Mouse (Mus musculus): ENCODE measurements around the gene Phlda3. TPM values are rescaled to one million over a fixed set of nuclear protein-coding genes. Genes with fewer than 3 reads are reported as not detected.

Gene Phlda3
- polyA plus RNA-seq, 1 experiment from 2014 or later = 70.5 TPM

DNA sequence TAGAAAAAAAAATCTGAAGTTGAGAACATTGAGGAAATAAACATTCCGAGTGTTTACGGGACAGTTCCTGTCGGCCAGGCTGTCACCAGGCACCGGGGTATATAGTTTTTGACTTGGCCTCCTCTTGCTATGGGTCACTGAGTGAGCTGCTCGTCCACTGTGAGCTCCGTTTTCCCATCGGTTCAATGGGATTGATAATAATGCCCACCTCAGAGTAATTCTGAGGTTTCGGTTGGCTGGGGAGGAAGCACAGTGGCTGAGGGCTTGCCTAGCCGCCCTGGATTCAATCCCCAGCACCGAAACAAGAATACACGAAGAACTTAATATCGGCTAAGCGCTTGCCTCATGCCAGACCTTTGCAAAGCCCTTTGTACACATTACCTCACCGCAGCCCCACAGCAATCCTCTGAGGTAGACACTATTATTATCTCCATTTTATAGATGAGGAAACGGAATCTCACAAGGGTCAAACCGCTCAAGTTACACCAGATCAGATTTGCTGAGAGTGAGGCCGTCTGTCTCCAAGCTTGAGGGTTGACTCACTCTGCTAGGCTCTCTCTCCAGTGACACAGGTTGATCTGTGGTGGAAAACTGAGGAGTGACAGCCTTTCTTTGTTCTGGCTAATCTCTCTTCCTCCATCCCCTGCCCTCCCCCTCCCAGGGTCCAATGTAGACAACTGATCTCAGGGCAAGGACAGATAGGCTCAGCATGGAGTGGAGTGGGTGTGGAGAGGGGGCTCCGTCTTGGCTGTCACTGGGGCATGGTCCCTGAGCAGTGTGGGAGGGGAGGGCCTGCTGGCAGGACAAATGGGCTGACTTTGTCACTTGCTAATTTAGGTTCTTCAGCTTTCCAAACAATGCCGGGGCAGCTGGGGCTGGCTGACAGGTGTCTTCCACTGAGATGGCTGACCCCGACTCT lies 28.6 kb downstream of the Phlda3 start:
- peaks cover 69% of the 10 kb centered on the region for H3K4me1 ChIP-seq (replicated peaks)
- peak overlapping the region; percentile 56 for H3K9ac ChIP-seq
- ATAC-seq (replicated peaks; ENCODE audit: insufficient number of reproducible peaks, insufficient read depth, low FRiP score, low read depth) = peak; percentile 76
- H3K36me3 ChIP-seq = no peaks in the 10 kb centered on the region
- H3K4me2 ChIP-seq = peak overlapping the region; percentile 66
- H3K27me3 ChIP-seq = no peaks in the 10 kb centered on the region
- no peaks in the 10 kb centered on the region for H3K9me3 ChIP-seq (replicated peaks)
- peak overlapping the region; percentile 90 for H3K27ac ChIP-seq
- 12% methylated on average over 20 of the region's 20 CpGs for WGBS
- peak overlapping the region; percentile 36 for H3K4me3 ChIP-seq

DNA sequence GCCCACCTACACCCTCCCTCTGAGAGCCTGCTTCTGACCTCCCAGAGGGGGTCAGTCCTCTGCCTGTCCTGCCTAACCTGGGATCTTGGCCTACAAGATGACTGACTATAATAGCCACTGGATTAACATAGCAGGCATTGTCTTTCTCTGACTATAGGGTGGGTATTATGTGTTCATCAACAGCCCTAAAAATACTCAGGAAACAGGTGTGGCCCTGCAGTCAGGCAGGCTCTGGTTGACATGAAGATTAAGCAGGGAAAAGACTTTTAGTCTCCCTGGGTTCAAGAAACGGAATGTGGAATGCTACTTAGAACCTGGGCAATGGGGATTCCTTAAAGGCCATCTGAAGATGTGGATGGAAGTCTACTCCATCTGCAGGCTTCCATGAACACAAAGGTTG lies 32.6 kb downstream of the Phlda3 start:
- no peak overlapping the region; the same call in 1 of the 2 replicates for H3K4me3 ChIP-seq
- peaks cover 86% of the 10 kb centered on the region for H3K4me1 ChIP-seq (replicated peaks)
- no peak for ATAC-seq (replicated peaks; ENCODE audit: insufficient number of reproducible peaks, insufficient read depth, low FRiP score, low read depth)
- H3K27ac ChIP-seq = peak overlapping the region; percentile 99
- H3K36me3 ChIP-seq = no peaks in the 10 kb centered on the region
- WGBS = 71% methylated on average over 1 of the region's 1 CpGs
- H3K27me3 ChIP-seq = no peaks in the 10 kb centered on the region
- 0 out of 2 replicates have a peak overlapping the region, but pooled peaks have one; percentile 22 for H3K9ac ChIP-seq
- no peaks in the 10 kb centered on the region for H3K9me3 ChIP-seq (replicated peaks)
- peak overlapping the region; percentile 72 for H3K4me2 ChIP-seq

DNA sequence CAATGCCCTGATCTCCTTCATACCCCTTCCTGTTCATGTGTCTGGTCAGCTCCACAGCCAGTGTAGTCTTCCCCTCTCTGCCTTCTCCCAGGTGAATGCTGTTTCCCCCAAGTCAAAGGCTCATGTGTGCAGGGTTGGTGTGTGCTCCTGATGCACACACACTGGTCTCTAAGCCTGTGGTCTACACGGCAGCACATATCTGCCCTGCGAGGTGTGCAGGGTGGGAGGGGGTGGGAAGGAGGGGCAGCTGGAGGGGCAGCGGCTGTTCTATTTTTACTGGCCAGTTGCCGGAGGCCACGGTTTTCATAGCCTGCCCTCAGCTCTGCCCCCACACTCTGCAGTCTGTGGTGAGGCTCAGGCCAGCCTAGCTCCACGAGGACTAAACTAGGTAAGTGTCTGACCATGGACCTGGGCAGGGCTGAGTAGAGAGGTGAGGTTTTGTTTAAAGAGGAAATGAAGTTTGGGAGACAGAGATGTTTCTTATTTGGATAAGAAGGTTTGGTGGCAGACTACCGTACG lies 33.2 kb downstream of the Phlda3 start:
- Histone ChIP-seq H3K36me3 (no peaks in the 10 kb centered on the region), H3K4me3 (peak overlapping the region; percentile 61), H3K4me1 (replicated peaks) (peaks cover 86% of the 10 kb centered on the region), H3K4me2 (peak overlapping the region; percentile 72), H3K27me3 (no peaks in the 10 kb centered on the region), H3K9me3 (replicated peaks) (no peaks in the 10 kb centered on the region), H3K9ac (peak overlapping the region; percentile 80), H3K27ac (peak overlapping the region; percentile 99)
- 18% methylated on average over 8 of the region's 8 CpGs for WGBS
- peak; percentile 29 for ATAC-seq (replicated peaks; ENCODE audit: insufficient number of reproducible peaks, insufficient read depth, low FRiP score, low read depth)

DNA sequence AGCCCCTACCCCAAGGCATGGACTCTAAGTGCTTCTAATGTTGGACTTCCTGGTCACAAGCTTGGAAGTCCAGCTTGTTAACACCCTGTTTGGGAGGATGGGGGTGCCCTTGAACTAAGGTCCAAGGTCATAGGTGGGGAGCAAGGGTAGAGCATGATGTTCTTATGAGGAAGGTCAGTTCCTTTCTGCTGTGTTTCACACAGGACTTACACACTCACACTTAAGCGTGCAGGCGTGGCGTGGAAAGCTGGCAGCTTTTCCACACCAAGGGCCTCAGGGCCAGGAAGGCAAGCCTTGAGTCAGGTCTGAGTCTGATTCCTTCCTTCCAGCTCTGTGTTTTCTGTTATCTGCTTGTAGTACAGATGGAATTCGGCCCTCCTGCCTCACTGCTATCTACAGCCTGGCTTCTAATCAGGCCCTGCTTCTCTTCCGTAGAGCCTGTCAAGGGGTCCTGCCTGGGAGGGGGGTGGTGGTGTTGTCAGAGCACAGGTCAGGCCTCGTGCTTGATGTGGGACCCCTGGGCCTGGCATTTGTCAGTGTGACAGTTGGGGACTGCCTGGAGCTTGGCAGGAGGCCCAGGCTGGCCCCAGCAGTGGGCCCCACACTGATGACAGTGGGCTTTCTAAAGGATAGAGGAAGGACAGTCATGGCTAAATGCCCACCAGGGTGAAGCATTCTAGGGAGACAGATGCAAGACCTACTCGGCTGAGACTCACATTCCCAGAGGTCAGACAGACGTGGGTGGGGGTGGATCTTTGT lies 34.5 kb downstream of the Phlda3 start:
- Histone ChIP-seq H3K9ac (peak overlapping the region; percentile 80), H3K27me3 (no peaks in the 10 kb centered on the region), H3K4me1 (replicated peaks) (peaks cover 86% of the 10 kb centered on the region)

DNA sequence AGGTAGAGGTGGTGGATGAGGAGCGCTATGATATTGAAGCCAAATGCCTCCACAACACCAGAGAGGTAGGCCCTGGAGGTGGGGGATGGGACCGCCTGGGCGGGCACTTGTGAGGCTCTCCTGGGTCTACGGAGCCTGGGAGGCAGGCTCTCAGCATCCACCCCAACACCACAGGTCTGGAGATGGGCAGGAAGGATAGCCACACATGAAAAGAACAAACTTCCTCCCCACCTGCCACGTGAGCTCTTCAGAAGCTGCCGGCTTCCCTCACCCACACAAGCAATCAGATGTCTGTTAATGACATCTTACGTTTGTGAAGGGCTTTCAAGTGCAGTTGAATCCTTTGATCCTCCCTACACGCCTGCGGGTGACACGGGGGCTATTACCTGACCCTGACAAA lies 41.6 kb downstream of the Phlda3 start:
- Histone ChIP-seq H3K9ac (peak overlapping the region; percentile 32), H3K27me3 (no peaks in the 10 kb centered on the region), H3K27ac (peak overlapping the region; percentile 85), H3K4me1 (replicated peaks) (peaks cover 80% of the 10 kb centered on the region), H3K4me3 (no peak overlapping the region), H3K4me2 (peak overlapping the region; percentile 38), H3K9me3 (replicated peaks) (no peaks in the 10 kb centered on the region), H3K36me3 (peaks cover 45% of the 10 kb centered on the region)
- 35% methylated on average over 10 of the region's 10 CpGs for WGBS
- no peak for ATAC-seq (replicated peaks; ENCODE audit: insufficient number of reproducible peaks, insufficient read depth, low FRiP score, low read depth)

More for the DNA sequence above, 34.5 kb downstream of the Phlda3 start:
- peak overlapping the region; percentile 99 for H3K27ac ChIP-seq
- H3K4me3 ChIP-seq = peak overlapping the region; percentile 61
- 0 out of 2 replicates have a peak, but pooled peaks cover 5% of the 10 kb centered on the region for H3K36me3 ChIP-seq
- peak; percentile 94 for ATAC-seq (replicated peaks; ENCODE audit: insufficient number of reproducible peaks, insufficient read depth, low FRiP score, low read depth)
- WGBS = 7% methylated on average over 8 of the region's 8 CpGs
- H3K4me2 ChIP-seq = peak overlapping the region; percentile 72
- H3K9me3 ChIP-seq (replicated peaks) = no peaks in the 10 kb centered on the region

DNA sequence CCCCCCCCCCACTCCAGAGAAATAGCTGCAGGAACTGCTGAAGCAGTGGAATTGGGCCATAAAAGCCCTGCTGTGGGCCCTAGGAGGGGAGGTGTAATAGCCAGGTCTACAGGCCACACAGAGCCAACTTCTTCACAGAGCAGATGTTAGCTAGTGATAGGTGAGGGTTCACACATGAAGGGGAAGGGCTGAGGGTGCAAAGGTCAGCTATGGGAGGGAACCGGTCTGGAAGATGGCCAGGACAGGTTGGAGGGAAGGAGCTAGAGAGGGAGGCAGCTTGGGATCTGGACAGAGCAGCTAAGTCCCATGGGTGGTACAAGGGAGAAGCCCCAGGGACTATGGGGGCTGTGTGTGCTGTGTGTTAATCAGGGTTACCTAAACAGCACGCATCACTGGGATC lies 44.3 kb downstream of the Phlda3 start:
- peak overlapping the region; percentile 85 for H3K27ac ChIP-seq
- no peak for ATAC-seq (replicated peaks; ENCODE audit: insufficient number of reproducible peaks, insufficient read depth, low FRiP score, low read depth)
- H3K4me1 ChIP-seq (replicated peaks) = peaks cover 72% of the 10 kb centered on the region
- no peak overlapping the region for H3K4me2 ChIP-seq
- H3K36me3 ChIP-seq = peaks cover 41% of the 10 kb centered on the region
- H3K9me3 ChIP-seq (replicated peaks) = no peaks in the 10 kb centered on the region
- no peaks in the 10 kb centered on the region for H3K27me3 ChIP-seq
- WGBS = 55% methylated on average over 2 of the region's 2 CpGs
- no peak overlapping the region for H3K9ac ChIP-seq
- no peak overlapping the region for H3K4me3 ChIP-seq

DNA sequence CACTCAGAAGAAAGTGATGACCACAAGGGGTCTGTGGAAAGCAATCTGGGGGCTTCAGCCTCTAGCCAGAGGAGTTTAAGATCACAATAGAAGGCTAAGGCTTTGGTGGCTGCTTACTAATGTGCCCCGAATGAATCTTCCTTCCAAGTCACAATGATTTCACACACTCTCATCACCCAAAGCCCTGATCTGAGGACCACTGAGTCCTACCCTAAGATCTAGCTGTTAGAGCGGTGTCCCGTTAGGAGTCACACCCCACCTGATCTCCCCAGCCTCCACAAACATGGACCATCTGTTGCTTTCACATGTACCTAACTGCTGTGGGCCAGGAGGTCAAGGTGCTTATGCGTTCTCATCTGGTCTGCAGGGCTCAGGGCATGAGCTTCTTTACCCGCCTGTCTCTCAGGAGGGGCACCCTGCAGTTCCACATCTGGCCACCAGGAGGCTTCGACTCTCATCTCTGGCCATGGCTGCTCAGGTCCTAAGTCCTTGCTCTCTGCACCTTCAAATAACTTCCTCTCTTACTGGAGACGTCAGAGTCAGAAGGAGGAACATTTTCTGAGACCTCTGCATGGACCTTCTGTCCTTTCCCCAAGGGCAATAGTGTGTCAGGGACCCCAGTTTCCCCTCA lies 45.2 kb downstream of the Phlda3 start:
- peak; percentile 29; the same call in 1 of the 2 replicates for ATAC-seq (replicated peaks; ENCODE audit: insufficient number of reproducible peaks, insufficient read depth, low FRiP score, low read depth)
- H3K36me3 ChIP-seq = peaks cover 39% of the 10 kb centered on the region

DNA sequence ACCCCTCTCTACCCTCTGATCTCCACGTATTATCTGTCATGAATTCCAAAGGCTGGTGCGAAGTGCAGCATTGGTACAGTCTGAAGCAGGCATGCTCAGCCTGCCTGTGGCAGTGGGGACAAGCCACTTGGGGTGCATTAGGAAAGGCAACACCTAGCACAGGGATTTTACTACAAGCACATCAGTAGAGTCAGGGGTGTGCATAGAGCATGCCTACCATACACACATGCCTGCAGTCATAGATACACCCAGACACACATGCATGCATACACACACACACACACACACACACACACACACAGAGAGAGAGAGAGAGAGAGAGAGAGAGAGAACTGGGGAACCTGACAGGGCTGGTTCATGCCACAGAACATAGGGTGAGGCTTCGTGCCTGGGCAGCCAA lies 46.3 kb downstream of the Phlda3 start:
- 35% methylated on average over 3 of the region's 3 CpGs for WGBS
- H3K9ac ChIP-seq = no peak overlapping the region

More for the DNA sequence above, 45.2 kb downstream of the Phlda3 start:
- H3K4me1 ChIP-seq (replicated peaks) = peaks cover 64% of the 10 kb centered on the region
- no peak overlapping the region for H3K4me2 ChIP-seq
- no peak overlapping the region for H3K4me3 ChIP-seq
- H3K9me3 ChIP-seq (replicated peaks) = no peaks in the 10 kb centered on the region
- H3K27me3 ChIP-seq = no peaks in the 10 kb centered on the region
- H3K27ac ChIP-seq = peak overlapping the region; percentile 85
- 31% methylated on average over 7 of the region's 7 CpGs for WGBS
- H3K9ac ChIP-seq = no peak overlapping the region

DNA sequence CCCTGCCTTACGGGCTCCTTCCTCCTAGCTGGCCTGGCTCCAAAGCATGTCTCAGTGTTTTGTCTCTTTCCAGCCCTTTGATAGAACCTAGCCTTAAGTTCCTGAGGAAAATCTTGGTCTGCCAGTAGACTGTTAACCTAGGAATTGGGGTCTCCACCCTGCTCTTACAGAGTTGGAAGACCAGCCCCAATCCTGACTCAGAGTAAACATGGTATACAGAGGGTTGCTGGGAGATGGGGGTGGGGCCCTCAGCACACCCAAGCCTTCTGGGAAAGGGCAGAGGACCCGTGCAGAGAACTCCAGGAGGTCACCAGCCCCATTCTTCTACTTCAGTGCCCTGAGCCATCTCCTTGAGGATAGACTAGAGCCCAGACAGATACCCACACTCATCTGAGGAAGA lies 46.7 kb downstream of the Phlda3 start:
- WGBS = 13% methylated on average over 2 of the region's 2 CpGs
- Histone ChIP-seq H3K4me2 (peak overlapping the region; percentile 2; the same call in 1 of the 2 replicates), H3K27me3 (no peaks in the 10 kb centered on the region), H3K36me3 (peaks cover 31% of the 10 kb centered on the region), H3K9ac (no peak overlapping the region), H3K4me3 (no peak overlapping the region), H3K4me1 (replicated peaks) (peaks cover 53% of the 10 kb centered on the region), H3K27ac (peak overlapping the region; percentile 85), H3K9me3 (replicated peaks) (no peaks in the 10 kb centered on the region)
- ATAC-seq (replicated peaks; ENCODE audit: insufficient number of reproducible peaks, insufficient read depth, low FRiP score, low read depth) = 0 out of 2 replicates have a peak, but pooled peaks have one; percentile 25

More for the DNA sequence above, 46.3 kb downstream of the Phlda3 start:
- Histone ChIP-seq H3K36me3 (peaks cover 35% of the 10 kb centered on the region), H3K4me1 (replicated peaks) (peaks cover 57% of the 10 kb centered on the region), H3K27me3 (no peaks in the 10 kb centered on the region), H3K4me2 (no peak overlapping the region), H3K27ac (peak overlapping the region; percentile 85), H3K9me3 (replicated peaks) (no peaks in the 10 kb centered on the region), H3K4me3 (no peak overlapping the region)
- ATAC-seq (replicated peaks; ENCODE audit: insufficient number of reproducible peaks, insufficient read depth, low FRiP score, low read depth) = no peak

DNA sequence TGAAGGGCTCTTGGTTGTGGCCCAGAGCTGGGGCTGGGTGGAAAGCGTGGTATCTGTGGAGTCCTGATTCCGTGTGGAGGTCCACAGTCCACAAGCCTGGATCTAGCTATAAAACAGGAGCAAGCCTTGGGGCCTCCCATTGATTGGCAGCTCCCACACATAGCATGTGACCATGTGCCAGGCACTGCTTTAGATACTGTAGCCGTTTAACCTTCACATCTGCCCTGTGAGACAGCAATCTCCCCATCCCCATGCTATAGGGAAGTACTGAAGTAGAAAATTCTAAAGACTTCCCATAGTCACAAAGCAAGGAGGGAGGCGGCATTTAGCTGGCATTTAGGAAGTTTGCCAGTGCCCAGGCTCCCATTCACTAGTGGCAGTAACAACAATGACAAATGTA lies 47.2 kb downstream of the Phlda3 start:
- Histone ChIP-seq H3K36me3 (peaks cover 30% of the 10 kb centered on the region), H3K4me3 (no peak overlapping the region), H3K27ac (peak overlapping the region; percentile 85), H3K27me3 (0 out of 2 replicates have a peak, but pooled peaks cover 2% of the 10 kb centered on the region), H3K4me1 (replicated peaks) (peaks cover 48% of the 10 kb centered on the region), H3K9ac (no peak overlapping the region), H3K4me2 (peak overlapping the region; percentile 2; the same call in 1 of the 2 replicates), H3K9me3 (replicated peaks) (no peaks in the 10 kb centered on the region)
- WGBS = 49% methylated on average over 4 of the region's 4 CpGs
- ATAC-seq (replicated peaks; ENCODE audit: insufficient number of reproducible peaks, insufficient read depth, low FRiP score, low read depth) = 0 out of 2 replicates have a peak, but pooled peaks have one; percentile 16

All from heart, embryonic 15.5 days (tissue).